ENCODE assay signal across 9 mouse cellular contexts in the genomic region with DNA sequence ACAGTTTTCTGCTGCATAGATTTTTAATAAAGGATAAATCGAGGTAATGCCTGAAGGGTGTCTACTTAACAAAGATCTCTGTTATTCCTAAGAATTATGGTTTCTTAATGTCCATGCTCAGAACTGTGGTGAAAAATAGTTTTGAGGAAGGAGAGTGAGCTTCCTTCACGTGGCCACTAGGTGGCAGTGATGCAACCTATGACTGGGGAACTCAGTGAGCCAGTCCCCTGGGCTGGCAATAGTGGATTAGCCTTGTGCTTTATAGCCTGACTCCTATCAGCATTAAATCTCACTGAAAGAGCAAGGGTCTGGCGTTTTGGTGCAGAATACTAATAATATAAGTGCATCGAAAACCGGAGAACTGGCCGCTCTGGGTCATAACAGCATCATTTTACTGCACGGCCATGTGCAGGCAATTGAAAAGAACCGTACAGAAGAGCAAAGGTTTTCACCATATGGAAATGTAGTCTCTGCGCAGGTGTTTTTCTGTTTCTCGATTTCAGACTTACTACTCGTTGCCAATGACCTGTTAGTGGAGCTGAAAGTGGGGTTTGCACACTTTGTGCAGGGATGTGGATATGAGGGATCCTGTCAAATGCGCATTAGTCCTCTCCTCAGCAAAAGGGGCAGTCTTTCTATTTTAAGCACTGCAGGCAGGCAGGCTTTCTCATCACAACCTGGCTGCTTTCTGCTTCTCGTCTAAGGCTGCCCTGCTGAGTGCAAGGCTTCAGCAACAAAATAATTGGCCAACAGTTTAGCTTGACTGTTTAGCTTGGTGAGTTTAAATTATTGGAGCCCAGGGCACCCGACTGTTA. TPM values are rescaled to one million over a fixed set of nuclear protein-coding genes. Genes with fewer than 3 reads are reported as not detected.
A peak's percentile ranks its signal among the peaks of the same experiment; 100 is the strongest.
DNase-seq lines count a peak whose midpoint lies in the region; ATAC-seq lines count a peak whose summit lies in the region.
"Had no signal": no experiment of that assay in that cellular context is flagged by ENCODE, and none has a peak within 500 bp of the region (broad histone marks: within the 10 kb centered on the region; RNA-seq: fewer than 3 reads in every experiment).

No protein-coding gene starts in this region.

- H3K36me3 ChIP-seq in neural tube, embryonic 13.5 days: no peaks in the 10 kb centered on the region

- H3K27ac ChIP-seq in neural tube, embryonic 13.5 days (replicated peaks): peak overlapping the region; percentile 72

- no peaks in the 10 kb centered on the region for H3K27me3 ChIP-seq in neural tube, embryonic 13.5 days

- 51% methylated on average over 14 of the region's 14 CpGs for WGBS in neural tube, embryonic 13.5 days

- H3K4me3 ChIP-seq in neural tube, embryonic 13.5 days: no peak overlapping the region

- no peak overlapping the region for H3K9ac ChIP-seq in neural tube, embryonic 13.5 days

- 0 out of 2 replicates have a peak, but pooled peaks cover 6% of the 10 kb centered on the region for H3K4me1 ChIP-seq in neural tube, embryonic 13.5 days (replicated peaks)

- DNase-seq in adrenal gland, adult (ENCODE audit: inconsistent age in 2 of 2, low spot score in 1 of 2): peak; percentile 24 to 62
- DNase-seq in adrenal gland, postnatal 4 days (ENCODE audit: low spot score in 2 of 2): no peak
- DNase-seq in ovary, postnatal 36 days (ENCODE audit: low spot score): peak; percentile 14
- DNase-seq in ovary, adult 18-20 months (ENCODE audit: low spot score): no peak
- peak; percentile 52 for DNase-seq in forelimb bud, embryonic 11.5 days (ENCODE audit: low read depth, low spot score)
- peak; percentile 47 to 55 for DNase-seq in layer of hippocampus, postnatal 14 days (ENCODE audit: low spot score in 2 of 2)

- H3K4me2 ChIP-seq in neural tube, embryonic 13.5 days: no peak overlapping the region

- H3K9me3 ChIP-seq in neural tube, embryonic 13.5 days: no peaks in the 10 kb centered on the region

- peak; percentile 85 for ATAC-seq in neural tube, embryonic 13.5 days (ENCODE audit: low read depth)
- ATAC-seq in erythroblast, adult 5-6 weeks (replicated peaks; ENCODE audit: low FRiP score, poor library complexity, severe bottlenecking): no peak

RNA-seq across cellular contexts. Expression of gene Fshb, which starts 23.8 kb away (rescaled TPM):
- not detected for total RNA-seq in adrenal gland, postnatal 4 days (2021)
- total RNA-seq in layer of hippocampus, postnatal 14 days (2021): not detected
- not detected in 2 replicates for polyA plus RNA-seq in neural tube, embryonic 13.5 days (2015; fragmentation: Nextera tagmentation; extraction: Ambion mirVana)
- total RNA-seq in erythroblast, adult 5-6 weeks (2015; ENCODE audit: low replicate concordance): not detected in 2 replicates
- total RNA-seq in erythroblast, adult 5-6 weeks (2017; ENCODE audit: low replicate concordance): not detected in 2 replicates
- polyA plus RNA-seq: liver, embryonic 16.5 days had no signal

Comparison
In these comparisons a context has a peak if more than half of its experiments do, and no peak if none do; other contexts are left out.
1. DNase-seq: peak in adrenal gland, adult (2 of 2), ovary, postnatal 36 days (single experiment), forelimb bud, embryonic 11.5 days (single experiment) and layer of hippocampus, postnatal 14 days (2 of 2); none in adrenal gland, postnatal 4 days (0 of 2) and ovary, adult 18-20 months (single experiment).